Mouse (Mus musculus): ENCODE measurements at regions not wholly inside any gene's neighbourhood (a gene's known extent, or its start where the extent isn't known, plus 50 kb on each side); places are given as distances from the start of the nearest gene placed in this dataset.

- H3K4me1 ChIP-seq (replicated peaks; ENCODE audit: control insufficient read depth, insufficient read depth, low read length): no peaks in the 10 kb centered on the region
- no peak overlapping the region for H3K27ac ChIP-seq (ENCODE audit: control insufficient read depth, insufficient read depth, low read length)
- TF ChIP-seq CTCF (IDR thresholded peaks at IDR 0.05; ENCODE audit: borderline replicate concordance, control insufficient read depth, extremely low read depth, insufficient read depth, low read length, poor library complexity): no peak
- TF ChIP-seq POLR2A (IDR thresholded peaks at IDR 0.05; ENCODE audit: control insufficient read depth, extremely low read depth, insufficient read depth, low read length, poor library complexity): no peak
- WGBS: 34% methylated on average over 6 of the region's 6 CpGs
- no peak for DNase-seq
- no peaks in the 10 kb centered on the region for H3K27me3 ChIP-seq (ENCODE audit: control insufficient read depth, insufficient read depth, low read length)
- no peak overlapping the region for H3K4me3 ChIP-seq (ENCODE audit: control insufficient read depth, insufficient read depth, low read length)
- no peaks in the 10 kb centered on the region for H3K36me3 ChIP-seq (ENCODE audit: control insufficient read depth, insufficient read depth, low read length)
Measured at GRCm38 (mm10) chr16:55555224-55555623, 257.4 kb upstream of the Zpld1 start.

- H3K4me3 ChIP-seq (ENCODE audit: control insufficient read depth, insufficient read depth, low read length): no peak overlapping the region
- H3K36me3 ChIP-seq (ENCODE audit: control insufficient read depth, insufficient read depth, low read length): no peaks in the 10 kb centered on the region
- TF ChIP-seq POLR2A (IDR thresholded peaks at IDR 0.05; ENCODE audit: control insufficient read depth, extremely low read depth, insufficient read depth, low read length, poor library complexity): no peak
- no peak for TF ChIP-seq CTCF (IDR thresholded peaks at IDR 0.05; ENCODE audit: borderline replicate concordance, control insufficient read depth, extremely low read depth, insufficient read depth, low read length, poor library complexity)
- WGBS: 94% methylated on average over 4 of the region's 4 CpGs
- H3K27ac ChIP-seq (ENCODE audit: control insufficient read depth, insufficient read depth, low read length): no peak overlapping the region
- no peaks in the 10 kb centered on the region for H3K27me3 ChIP-seq (ENCODE audit: control insufficient read depth, insufficient read depth, low read length)
- no peaks in the 10 kb centered on the region for H3K4me1 ChIP-seq (replicated peaks; ENCODE audit: control insufficient read depth, insufficient read depth, low read length)
- DNase-seq: no peak
Measured at GRCm38 (mm10) chr16:55553896-55554295, 256.1 kb upstream of the Zpld1 start.

GRCm38 (mm10) chr16:55551348-55551747, 253.6 kb upstream of the Zpld1 start:
- DNase-seq: no peak
- H3K27ac ChIP-seq (ENCODE audit: control insufficient read depth, insufficient read depth, low read length): no peak overlapping the region

GRCm38 (mm10) chr16:55550649-55551312, 253.0 kb upstream of the Zpld1 start:
- DNase-seq: no peak
- WGBS: 44% methylated on average over 4 of the region's 4 CpGs
- TF ChIP-seq POLR2A (IDR thresholded peaks at IDR 0.05; ENCODE audit: control insufficient read depth, extremely low read depth, insufficient read depth, low read length, poor library complexity) (no peak), CTCF (IDR thresholded peaks at IDR 0.05; ENCODE audit: borderline replicate concordance, control insufficient read depth, extremely low read depth, insufficient read depth, low read length, poor library complexity) (no peak)
- no peaks in the 10 kb centered on the region for H3K4me1 ChIP-seq (replicated peaks; ENCODE audit: control insufficient read depth, insufficient read depth, low read length)
- no peak overlapping the region for H3K27ac ChIP-seq (ENCODE audit: control insufficient read depth, insufficient read depth, low read length)
- H3K4me3 ChIP-seq (ENCODE audit: control insufficient read depth, insufficient read depth, low read length): no peak overlapping the region
- no peaks in the 10 kb centered on the region for H3K27me3 ChIP-seq (ENCODE audit: control insufficient read depth, insufficient read depth, low read length)
- H3K36me3 ChIP-seq (ENCODE audit: control insufficient read depth, insufficient read depth, low read length): no peaks in the 10 kb centered on the region

More at GRCm38 (mm10) chr16:55551348-55551747, 253.6 kb upstream of the Zpld1 start:
- Histone ChIP-seq H3K36me3 (ENCODE audit: control insufficient read depth, insufficient read depth, low read length) (no peaks in the 10 kb centered on the region), H3K27me3 (ENCODE audit: control insufficient read depth, insufficient read depth, low read length) (no peaks in the 10 kb centered on the region), H3K4me1 (replicated peaks; ENCODE audit: control insufficient read depth, insufficient read depth, low read length) (no peaks in the 10 kb centered on the region), H3K4me3 (ENCODE audit: control insufficient read depth, insufficient read depth, low read length) (no peak overlapping the region)
- 100% methylated on average over 1 of the region's 1 CpGs for WGBS
- no peak for TF ChIP-seq POLR2A (IDR thresholded peaks at IDR 0.05; ENCODE audit: control insufficient read depth, extremely low read depth, insufficient read depth, low read length, poor library complexity)
- TF ChIP-seq CTCF (IDR thresholded peaks at IDR 0.05; ENCODE audit: borderline replicate concordance, control insufficient read depth, extremely low read depth, insufficient read depth, low read length, poor library complexity): no peak

GRCm38 (mm10) chr16:55547095-55547494, 249.3 kb upstream of the Zpld1 start:
- no peak overlapping the region for H3K4me3 ChIP-seq (ENCODE audit: control insufficient read depth, insufficient read depth, low read length)
- H3K4me1 ChIP-seq (replicated peaks; ENCODE audit: control insufficient read depth, insufficient read depth, low read length): no peaks in the 10 kb centered on the region
- no peaks in the 10 kb centered on the region for H3K36me3 ChIP-seq (ENCODE audit: control insufficient read depth, insufficient read depth, low read length)
- TF ChIP-seq POLR2A (IDR thresholded peaks at IDR 0.05; ENCODE audit: control insufficient read depth, extremely low read depth, insufficient read depth, low read length, poor library complexity) (no peak), CTCF (IDR thresholded peaks at IDR 0.05; ENCODE audit: borderline replicate concordance, control insufficient read depth, extremely low read depth, insufficient read depth, low read length, poor library complexity) (no peak)
- no peak overlapping the region for H3K27ac ChIP-seq (ENCODE audit: control insufficient read depth, insufficient read depth, low read length)
- DNase-seq: no peak
- no peaks in the 10 kb centered on the region for H3K27me3 ChIP-seq (ENCODE audit: control insufficient read depth, insufficient read depth, low read length)
- 98% methylated on average over 2 of the region's 2 CpGs for WGBS

- no peak for TF ChIP-seq POLR2A (IDR thresholded peaks at IDR 0.05; ENCODE audit: control insufficient read depth, extremely low read depth, insufficient read depth, low read length, poor library complexity)
- no peak for TF ChIP-seq CTCF (IDR thresholded peaks at IDR 0.05; ENCODE audit: borderline replicate concordance, control insufficient read depth, extremely low read depth, insufficient read depth, low read length, poor library complexity)
- H3K27me3 ChIP-seq (ENCODE audit: control insufficient read depth, insufficient read depth, low read length): no peaks in the 10 kb centered on the region
- H3K4me3 ChIP-seq (ENCODE audit: control insufficient read depth, insufficient read depth, low read length): no peak overlapping the region
- 69% methylated on average over 3 of the region's 3 CpGs for WGBS
- no peaks in the 10 kb centered on the region for H3K36me3 ChIP-seq (ENCODE audit: control insufficient read depth, insufficient read depth, low read length)
- H3K27ac ChIP-seq (ENCODE audit: control insufficient read depth, insufficient read depth, low read length): no peak overlapping the region
- no peaks in the 10 kb centered on the region for H3K4me1 ChIP-seq (replicated peaks; ENCODE audit: control insufficient read depth, insufficient read depth, low read length)
- no peak for DNase-seq
Measured at GRCm38 (mm10) chr16:55540336-55541015, 242.7 kb upstream of the Zpld1 start.
